Mouse (Mus musculus): ENCODE data around the gene Ndufa4l2.
A peak's percentile ranks its signal among the peaks of the same experiment; 100 is the strongest.

Ndufa4l2 gene

DNA sequence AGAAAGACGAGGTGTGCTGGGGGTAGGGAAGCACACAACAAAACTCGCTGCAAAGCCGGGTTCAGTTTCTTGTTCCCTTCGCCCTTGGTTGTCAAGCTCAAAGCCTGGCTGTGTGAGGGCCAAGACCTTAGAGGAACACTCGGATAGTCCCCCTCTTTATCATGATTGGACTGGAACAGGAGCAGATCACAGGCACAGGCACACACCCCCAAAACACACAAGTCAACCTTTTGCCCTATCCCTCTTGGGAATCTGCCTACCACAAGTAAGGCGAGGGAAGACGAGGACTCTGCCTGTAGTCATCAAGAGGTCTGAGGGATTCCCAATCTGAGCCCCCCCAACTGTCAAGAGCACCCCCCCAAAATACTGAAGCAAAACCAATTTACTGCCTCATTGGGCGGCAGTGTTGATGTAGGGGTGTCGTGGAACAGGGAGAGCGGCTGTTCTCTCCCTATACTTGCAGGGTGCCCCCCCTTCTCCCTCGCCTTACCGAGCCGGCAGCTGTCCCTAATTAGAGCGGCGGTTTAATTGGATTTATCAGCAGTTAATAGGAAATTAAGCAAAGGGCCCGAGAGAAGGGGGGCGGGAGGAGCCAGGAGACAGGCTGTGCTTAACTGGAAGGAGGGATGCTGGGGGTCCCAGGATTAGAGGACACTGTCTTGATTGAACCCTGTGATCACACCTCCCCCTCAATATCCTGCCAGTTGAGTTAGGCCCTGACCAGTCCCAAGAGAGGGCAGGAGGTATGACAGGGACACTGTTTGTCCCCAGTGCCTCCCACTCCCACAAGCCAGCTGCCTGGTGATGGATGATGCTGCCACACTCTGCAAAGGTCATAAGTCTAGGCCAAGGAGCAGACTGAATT is 4.7 kb upstream of the Ndufa4l2 start:
- DNase-seq (ENCODE audit: extremely low read depth, low read depth), result no peak

DNA sequence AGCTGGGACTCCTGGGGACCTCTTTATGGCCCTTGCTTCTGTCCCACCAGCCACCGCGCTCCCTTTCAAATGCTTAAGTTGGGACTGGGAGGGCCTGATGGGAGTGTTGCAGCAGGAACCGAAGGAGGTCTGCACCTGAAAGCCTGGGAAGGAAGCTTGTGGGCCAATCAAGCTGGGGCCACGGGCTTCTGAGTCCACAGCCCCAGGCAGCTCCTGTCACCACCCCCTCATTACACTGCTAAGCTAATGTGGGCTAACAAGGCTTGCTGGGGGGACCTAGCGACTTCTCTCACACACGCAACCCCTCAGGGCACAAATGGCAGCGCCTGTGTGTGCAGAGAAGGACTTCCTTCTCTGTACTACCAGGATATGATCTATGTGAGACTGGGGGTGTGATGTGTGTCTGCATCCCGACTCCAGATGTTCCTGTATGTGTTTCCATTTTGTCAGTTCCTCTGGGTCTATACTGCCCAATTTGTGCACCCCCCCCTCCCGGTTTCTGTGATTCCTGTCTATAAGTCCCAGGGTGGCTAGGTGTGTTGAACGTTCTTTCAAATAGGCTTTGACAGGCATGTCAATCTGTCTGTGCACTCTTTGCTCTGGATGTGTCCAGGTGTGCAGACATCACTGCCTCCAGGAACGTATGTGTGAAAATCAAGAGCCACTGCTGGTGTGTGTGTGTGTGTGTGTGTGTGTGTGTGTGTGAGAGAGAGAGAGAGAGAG is 3.7 kb upstream of the Ndufa4l2 start:
- DNase-seq (ENCODE audit: extremely low read depth, low read depth), result no peak

DNA sequence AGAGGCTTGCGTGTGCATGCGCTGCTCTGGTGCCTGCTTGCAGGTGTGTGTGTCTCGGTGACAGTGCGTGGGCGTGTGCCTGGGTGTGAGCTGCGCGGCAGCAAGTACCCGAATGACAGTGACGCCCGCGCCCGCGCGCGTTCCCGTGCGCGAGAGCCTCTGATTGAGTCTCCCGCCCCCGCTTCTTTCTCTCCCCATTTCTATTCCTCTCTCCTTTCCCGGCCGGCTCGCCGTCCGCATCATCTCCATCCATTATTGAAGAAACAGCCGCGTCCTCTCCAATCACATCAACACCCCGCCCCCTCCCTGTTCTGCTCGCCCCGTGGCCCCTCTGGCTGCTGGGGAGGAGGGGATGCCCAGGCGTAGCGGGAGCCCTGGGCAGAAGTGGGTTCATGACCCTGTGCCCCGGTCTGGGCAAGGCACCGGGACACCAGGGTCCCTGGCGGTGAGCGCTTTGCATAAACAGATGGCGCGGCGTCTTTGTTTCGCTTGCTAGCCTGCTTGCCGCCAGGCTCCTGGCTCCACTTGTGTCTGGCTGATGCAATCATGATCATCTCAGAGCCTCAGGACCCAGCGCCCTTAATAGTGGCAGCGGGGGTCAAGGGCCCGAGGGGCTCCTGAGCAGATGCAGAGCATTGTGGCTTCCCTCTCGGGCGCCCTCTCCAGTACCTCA is 3.0 kb upstream of the Ndufa4l2 start:
- no peak for DNase-seq (ENCODE audit: extremely low read depth, low read depth)

DNA sequence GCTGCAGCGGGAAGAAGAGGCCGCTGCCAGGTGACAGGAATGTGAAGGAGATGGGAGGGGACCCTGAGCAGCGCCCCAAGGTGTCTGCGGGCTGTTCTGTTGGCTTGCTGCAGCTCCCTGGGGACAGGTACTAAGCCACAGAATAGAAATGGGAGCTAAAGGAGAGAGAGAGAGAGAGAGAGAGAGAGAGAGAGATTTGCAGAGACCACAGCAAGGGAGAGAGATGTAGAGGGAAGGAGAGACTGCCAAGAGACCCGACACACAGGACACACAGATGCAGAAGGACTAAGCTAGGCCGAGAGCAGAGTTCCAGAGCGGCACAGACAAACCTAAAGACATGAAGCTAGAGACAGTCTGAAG is 2.5 kb upstream of the Ndufa4l2 start:
- DNase-seq (ENCODE audit: extremely low read depth, low read depth), result no peak

DNA sequence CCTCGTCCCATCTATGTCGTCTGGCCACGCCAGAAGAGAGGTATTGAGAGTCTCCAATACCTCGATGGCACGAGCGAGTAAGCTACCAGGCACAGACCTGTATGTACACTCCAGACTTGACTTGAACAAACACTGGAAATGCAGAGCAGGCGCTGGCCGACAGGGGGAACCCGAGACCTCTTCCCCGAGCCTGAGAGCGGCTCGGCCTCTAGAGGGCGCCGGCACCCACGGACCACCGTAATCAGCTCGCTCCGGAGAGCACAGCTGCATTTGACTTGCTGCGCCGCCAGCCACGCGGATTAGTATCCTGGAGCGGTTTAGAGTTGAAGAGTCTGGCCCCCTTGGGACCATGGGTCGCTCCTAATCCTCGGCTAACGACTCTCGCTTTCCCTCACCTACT is 2.0 kb upstream of the Ndufa4l2 start:
- DNase-seq (ENCODE audit: extremely low read depth, low read depth), result peak; percentile 75

DNA sequence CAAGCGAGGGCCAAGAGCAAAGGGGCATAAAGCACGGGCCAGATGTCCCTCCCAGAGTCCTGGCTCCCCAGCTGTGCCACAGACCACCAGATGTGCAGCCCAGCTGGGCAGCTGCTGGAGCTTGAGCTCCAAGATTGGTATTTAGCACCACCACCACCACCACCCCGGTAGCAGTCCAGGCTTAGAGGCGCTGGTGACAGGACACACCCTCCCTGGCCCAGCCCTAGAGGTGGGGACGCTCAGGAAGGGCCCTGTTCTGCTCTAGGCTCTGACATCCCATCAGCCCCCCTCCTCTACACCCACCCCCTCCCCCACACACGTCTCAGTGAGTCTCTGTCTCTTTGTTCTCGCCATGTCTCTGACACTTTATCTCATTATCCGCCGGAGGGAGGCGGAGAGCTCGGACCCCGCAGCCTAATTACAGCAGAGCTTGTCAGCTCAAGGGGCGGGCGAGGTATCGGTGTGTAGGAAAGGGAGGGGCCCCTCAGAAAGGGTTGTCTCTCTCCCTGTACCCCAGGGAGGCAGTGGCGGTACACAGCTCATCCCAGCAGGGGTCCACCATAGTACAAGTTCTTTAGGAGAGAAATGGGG is 1.2 kb upstream of the Ndufa4l2 start:
- peak; percentile 61 for DNase-seq (ENCODE audit: extremely low read depth, low read depth)

DNA sequence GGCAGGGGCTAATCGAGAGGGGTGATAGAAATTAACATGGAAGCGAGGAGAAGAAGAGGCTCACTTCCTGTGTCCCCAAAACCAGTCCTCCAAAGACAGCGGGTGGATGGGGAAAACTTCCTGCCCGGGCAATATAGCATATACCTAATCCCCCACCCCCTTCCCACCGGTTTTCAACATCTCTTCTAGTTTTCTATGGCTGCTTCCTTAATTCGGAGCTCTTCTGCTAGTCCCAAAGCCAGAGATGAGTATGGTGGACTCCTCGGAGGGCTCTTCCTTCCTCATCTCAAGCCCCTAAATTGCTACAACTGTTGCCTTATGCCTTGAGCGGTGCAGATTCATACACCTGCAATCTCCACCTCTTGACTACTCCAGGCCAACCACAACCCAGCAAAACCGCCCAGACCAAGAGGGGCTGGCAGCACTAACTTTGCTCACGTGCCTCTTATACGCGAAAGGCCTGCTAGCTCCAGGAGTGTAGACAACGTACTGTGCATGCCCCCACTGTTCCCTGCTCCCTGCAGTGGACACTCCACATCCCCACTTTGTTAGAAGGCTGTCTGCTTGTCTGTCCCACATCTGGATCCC is 562 bp upstream of the Ndufa4l2 start:
- no peak for DNase-seq (ENCODE audit: extremely low read depth, low read depth)

DNA sequence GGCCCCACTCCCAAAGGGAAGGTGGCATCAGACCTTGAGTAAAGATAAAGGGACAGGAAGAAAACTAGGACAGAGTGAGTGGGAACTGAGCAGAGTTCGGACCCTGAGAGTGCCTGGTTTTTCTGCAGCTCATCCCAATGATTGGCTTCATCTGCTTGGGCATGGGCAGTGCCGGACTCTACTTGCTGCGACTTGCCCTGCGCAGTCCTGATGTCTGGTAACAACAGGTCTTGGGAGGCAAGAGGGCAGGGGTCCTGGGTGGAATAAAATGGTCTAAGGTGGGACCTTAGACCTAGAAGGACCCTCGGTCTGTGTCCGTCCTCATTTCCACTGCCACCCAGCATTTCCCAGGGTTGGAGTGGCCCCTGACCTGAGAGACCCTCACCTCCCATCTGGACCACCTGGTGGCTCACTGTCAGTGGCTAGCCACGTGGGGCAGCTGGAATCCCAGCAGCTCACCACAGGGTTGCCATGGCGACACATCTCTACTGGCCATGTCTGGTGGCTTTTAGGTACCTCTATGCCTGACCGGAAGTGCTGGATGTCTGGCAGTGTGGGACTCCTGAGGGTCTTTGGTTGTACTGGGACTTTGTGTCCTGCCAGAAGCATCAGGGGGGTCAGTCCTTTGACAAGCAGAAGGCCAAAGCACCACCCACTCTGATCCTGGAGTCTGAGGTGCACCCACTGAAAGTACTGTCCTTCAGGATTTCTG is 660 bp downstream of the Ndufa4l2 start:
- DNase-seq (ENCODE audit: extremely low read depth, low read depth), result no peak

DNA sequence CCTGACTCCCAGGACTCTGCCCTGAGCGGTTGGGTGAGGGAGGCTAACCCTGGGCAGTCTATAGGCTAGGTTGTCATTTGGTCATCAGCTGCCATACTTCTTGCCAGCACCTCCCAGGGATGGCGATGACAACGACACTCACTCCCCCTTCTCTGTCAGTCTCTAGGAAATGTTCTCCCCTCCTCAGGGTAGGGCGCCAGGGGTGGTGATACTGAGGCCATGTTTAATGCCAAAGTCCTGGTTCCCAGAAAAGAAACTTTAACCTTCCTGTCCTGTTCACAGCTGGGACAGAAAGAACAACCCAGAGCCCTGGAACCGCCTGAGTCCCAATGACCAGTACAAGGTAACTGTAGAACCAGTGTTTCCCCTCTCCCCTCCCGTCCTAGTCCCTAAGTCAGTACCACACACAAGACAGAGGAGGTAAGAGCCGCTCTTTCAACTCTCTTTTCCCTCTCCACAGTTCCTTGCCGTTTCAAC is 1.3 kb downstream of the Ndufa4l2 start:
- no peak for DNase-seq (ENCODE audit: extremely low read depth, low read depth)

DNA sequence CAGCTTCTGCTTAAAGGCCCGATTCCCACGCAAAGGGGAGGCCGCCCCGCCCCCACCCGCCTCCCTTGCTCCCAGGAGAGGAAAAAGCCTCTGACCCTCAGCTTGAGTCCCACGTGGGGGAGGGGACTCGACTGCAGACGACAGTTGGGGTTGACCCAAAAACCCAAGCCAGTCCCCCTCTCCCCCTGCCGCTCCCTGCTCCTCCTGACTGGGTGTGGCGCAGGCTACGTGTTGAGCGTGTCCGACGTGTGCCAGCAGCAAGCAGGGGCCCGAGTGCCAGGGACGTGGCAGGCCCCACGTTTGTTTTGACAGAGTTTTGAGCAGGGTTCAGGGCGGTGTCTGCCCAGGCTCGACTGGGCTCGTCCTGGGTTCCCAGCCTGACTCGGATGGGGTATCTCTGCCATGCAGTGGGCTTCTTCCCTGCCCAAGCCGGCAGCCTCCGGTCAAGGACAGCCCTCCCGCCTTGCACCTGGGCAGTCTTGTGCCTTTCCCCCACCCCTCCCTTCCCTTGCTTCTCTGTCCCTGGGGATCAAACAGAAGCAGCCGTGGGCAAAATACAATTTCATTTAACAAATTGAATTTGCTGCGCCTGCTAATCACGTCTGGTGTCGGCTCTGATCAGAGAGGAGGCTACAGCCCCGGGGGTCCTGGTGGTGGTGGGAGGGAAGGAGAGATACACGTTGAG is 2.0 kb downstream of the Ndufa4l2 start:
- no peak for DNase-seq (ENCODE audit: extremely low read depth, low read depth)

DNA sequence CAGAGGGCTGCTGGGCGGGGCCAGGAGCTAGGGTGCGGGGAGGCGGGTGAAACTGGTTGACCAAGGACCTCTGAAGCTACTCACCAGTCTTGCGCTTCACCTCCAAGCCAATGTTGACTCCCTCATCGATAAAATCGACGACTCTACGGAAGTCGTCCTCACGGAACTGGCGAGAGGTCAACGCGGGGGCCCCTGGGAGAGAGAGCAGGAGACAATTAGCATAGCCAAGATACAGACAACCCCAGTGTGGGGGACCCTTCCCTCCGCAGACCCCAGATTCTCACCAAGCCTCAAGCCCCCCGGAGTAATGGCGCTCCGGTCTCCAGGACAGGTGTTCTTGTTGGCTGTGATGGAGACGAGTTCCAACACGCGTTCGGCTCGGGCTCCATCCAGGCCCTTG is 3.2 kb downstream of the Ndufa4l2 start:
- no peak for DNase-seq (ENCODE audit: extremely low read depth, low read depth)

DNA sequence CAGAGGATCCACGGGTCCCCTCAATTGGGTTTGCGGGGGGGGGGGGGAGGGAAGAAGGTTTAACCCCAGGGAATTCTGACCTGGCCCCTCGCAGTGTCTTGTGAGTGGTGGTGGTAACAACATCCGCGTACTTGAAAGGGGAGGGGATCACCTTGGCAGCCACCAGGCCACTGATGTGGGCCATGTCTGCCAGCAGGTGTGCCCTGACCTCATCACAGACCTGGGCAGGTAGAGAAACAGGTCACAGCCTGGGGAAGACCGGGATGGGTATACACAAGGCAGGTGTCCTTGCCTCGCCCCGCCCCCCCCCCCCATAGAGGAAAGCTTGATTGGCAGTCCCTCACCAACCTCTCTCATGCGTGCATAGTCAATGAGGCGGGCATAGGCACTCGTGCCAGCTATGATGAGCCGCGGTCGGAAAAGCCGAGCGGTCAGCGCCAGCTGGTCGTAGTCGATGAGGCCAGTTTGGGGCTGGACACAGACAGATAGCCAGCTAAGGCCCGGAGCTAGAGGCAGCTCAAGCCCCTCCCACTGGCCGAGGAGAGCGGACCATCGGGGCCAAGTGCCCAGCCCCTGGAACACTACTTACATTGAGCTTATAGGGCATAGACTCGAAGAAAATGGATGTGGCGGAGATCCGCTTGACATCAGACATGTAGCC is 4.4 kb downstream of the Ndufa4l2 start:
- DNase-seq (ENCODE audit: extremely low read depth, low read depth), result no peak

DNA sequence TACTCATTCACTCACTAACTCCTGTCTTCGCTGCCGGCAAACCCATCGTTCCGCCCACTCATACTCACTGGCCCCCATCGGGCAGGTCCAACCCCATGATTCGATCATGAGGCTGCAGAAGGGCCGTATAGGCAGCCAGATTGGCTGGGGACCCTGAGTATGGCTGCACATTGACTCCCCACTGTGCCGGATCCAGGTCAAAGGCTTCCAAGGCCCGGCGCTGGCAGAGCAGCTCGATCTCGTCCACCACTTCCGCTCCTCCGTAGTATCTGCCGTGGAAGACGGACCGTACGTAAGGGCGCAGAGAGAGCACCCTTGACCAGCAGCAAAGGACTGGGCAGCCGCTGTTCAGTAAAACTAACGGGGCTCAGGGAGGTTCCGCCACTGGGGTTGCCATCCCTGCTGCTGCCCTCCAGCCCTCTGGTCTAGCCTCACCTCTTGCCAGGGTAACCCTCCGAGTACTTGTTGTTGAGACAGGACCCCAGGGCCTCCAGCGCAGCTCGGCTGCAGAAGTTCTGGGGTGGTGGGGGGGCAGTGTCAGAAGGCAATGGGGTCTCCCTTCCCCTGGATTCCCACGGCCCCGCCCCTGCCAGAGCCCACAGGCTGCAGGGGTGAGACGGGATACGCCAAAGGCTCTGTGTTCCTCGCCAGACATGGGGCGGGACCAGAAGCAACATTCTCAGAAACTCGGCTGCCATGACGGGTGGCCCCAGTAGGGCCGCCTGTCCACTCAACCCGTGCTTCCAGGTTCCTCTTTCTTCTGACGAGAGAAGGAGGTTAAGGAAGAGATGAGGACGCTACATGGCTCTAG is 5.3 kb downstream of the Ndufa4l2 start:
- DNase-seq (ENCODE audit: extremely low read depth, low read depth), result no peak

DNA sequence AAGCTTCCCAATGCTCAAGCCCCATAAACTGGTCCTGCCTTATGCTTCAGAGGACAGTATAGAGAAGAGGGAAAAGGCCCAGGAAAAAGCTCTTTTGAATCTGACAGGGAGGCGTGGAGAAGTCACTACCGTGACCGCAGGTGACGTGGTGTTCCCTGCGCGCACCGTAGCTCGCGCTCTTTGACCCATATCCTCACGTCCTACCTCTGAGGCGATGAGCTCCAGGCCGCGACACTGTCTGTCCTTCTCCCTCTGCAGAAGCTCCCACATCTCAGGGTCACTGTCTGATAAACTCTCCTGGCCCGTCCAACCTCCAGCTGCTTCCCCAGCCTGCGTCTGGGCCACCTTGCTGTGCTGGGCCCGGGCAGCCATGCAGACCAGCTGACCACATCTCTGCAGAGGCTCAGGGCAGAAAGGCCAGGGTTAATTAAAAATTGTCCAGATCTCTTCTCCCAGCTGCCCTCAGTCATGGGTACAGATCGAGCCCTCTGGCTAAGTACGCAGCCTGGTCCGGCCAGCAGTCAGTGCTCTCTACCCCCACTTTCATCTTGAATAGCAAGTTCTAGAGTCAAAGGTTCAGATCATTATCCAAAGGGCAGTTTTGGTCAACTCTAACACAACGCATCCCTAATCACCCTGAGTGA is 6.1 kb downstream of the Ndufa4l2 start:
- DNase-seq (ENCODE audit: extremely low read depth, low read depth), result no peak

DNA sequence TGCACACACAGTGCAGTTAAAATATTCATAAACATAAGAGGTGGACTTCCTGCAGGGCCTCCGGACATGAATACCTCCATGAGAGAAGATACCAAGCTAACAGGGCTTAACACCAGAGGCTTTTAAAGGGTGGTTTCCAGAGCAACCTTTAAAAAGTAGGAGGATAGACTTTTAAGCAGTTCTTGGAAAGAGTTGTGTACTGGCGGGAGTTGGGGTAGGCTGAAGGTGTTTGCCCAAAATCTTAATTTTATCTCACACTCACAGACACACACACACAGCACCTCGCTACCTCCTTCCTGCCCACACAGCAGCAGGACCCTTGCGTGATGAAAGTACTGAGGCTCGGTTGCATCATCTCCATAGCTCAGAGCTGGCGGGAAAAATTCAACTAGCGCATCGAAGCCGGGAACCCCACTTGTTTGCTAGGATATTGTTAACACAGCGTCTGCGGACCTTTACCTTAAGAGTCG is 6.9 kb downstream of the Ndufa4l2 start:
- peak; percentile 68 for DNase-seq (ENCODE audit: extremely low read depth, low read depth)

DNA sequence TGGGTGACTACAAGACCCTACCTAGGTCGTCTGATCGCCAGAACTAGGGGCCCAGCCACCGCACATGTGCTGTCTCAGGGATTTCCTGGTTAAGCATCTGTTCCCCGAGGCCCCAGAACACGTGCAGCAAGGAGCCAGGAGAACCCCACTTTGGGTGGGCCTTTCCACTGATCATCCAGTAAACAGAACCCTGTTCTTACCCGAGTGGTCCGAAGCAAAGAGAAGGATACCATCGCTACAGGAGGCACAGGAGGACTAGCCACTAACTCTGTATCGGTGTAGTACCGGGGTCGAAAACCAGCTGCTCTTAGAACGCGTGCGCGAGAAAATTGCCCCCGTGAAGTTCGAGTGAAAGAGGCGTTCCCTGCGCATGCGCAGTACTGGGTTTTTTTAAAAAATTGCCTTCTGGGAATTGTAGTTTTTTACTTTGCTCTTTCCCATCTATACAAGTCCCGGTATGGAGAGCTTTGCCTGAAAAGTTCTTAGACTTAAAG is 7.4 kb downstream of the Ndufa4l2 start, which contains the start of gene Shmt2:
TSS of gene Shmt2 (minus strand) at position 357 of the 494 bp plus-strand sequence.
- peak; percentile 90 for DNase-seq (ENCODE audit: extremely low read depth, low read depth)

DNA sequence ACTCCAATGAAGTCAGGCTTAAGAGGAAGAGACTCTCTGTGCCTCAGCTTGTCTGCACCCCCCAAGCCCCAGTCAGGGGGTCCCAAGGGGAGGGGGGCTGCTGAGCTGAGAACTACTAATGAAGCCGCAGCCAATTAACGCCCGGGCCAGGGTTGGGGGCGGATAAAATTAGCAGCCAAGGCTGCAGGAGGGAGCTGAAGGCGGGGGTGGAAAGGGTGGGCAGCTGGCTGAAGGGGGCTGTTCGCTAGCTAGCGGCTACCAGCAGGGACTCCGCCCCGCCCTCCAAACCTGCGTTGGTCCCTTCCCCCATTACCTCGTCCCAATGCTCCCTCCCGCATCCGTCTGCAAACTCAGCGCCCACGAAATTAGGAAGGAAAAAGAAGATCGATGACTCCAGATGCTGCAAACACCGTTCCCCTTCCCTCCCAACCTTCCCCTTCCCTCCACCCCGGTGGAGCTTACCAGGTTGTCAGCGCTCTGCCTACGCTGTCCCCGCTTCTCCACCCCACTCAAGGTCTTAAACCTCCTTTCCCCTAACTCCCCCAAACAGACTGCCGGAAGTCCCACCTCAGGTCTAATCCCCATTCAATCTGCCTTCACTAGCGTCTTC is 10.0 kb downstream of the Ndufa4l2 start:
- no peak for DNase-seq (ENCODE audit: extremely low read depth, low read depth)
